Mouse (Mus musculus) T-helper 2 cell (primary cell): ENCODE results near the gene Asic3.

Experiments
- in situ Hi-C: fragments of 300-600 bp; cut with MboI, MseI; formaldehyde crosslinking; loops from one replicate; pipeline ENCODE4 v1.15.1; 2025; ENCODE audit warnings: high pct_unique_total_duplicates

The Asic3 gene

GRCm38 (mm10) chr5:24416222-24416736 lies 3.1 kb downstream of the Asic3 start:
- in situ Hi-C loops: no loop called here

GRCm38 (mm10) chr5:24417587-24417986 lies 4.4 kb downstream of the Asic3 start:
- in situ Hi-C loops: no loop called here

GRCm38 (mm10) chr5:24420381-24420780 lies 7.2 kb downstream of the Asic3 start:
- in situ Hi-C loops: no loop called here

GRCm38 (mm10) chr5:24423129-24424003 lies 10.2 kb downstream of the Asic3 start, which contains the start of the genes Cdk5 and Slc4a2:
Gene Cdk5, minus strand, starts transcription at chr5:24423530.
Gene Slc4a2, plus strand, starts transcription at chr5:24423837.
- in situ Hi-C loops: no loop called here

- in situ Hi-C loops: no loop called here
These were observed 11.0 kb downstream of the Asic3 start for GRCm38 (mm10) chr5:24424004-24424781.

GRCm38 (mm10) chr5:24424861-24425411 lies 11.7 kb downstream of the Asic3 start:
- in situ Hi-C loops: no loop called here

- in situ Hi-C loops: no loop called here
These were observed 12.3 kb downstream of the Asic3 start for GRCm38 (mm10) chr5:24425421-24426036.

- in situ Hi-C loops: no loop called here
These were observed 12.8 kb downstream of the Asic3 start for GRCm38 (mm10) chr5:24426037-24426432.

- in situ Hi-C loops: no loop called here
These were observed 13.5 kb downstream of the Asic3 start for GRCm38 (mm10) chr5:24426556-24427284.

- in situ Hi-C loops: no loop called here
These were observed 14.1 kb downstream of the Asic3 start for GRCm38 (mm10) chr5:24427285-24427633.

GRCm38 (mm10) chr5:24427981-24428402 lies 14.8 kb downstream of the Asic3 start:
- in situ Hi-C loops: no loop called here

- in situ Hi-C loops: no loop called here
These were observed 15.4 kb downstream of the Asic3 start for GRCm38 (mm10) chr5:24428596-24428995.

- in situ Hi-C loops: no loop called here
These were observed 20.8 kb downstream of the Asic3 start for GRCm38 (mm10) chr5:24433993-24434392.

- in situ Hi-C loops: no loop called here
These were observed 28.0 kb downstream of the Asic3 start for GRCm38 (mm10) chr5:24441187-24441586.

GRCm38 (mm10) chr5:24442029-24442428 lies 28.8 kb downstream of the Asic3 start:
- in situ Hi-C loops: no loop called here

- in situ Hi-C loops: no loop called here
These were observed 30.0 kb downstream of the Asic3 start for GRCm38 (mm10) chr5:24443204-24443603.

- in situ Hi-C loops: no loop called here
These were observed 30.7 kb downstream of the Asic3 start for GRCm38 (mm10) chr5:24443927-24444326.

GRCm38 (mm10) chr5:24444746-24445427 lies 31.7 kb downstream of the Asic3 start, which contains the start of gene Fastk:
Gene Fastk, minus strand, starts transcription at chr5:24445287.
- in situ Hi-C loops: no loop called here

GRCm38 (mm10) chr5:24445428-24446080 lies 32.4 kb downstream of the Asic3 start:
- in situ Hi-C loops: no loop called here

GRCm38 (mm10) chr5:24446630-24447029 lies 33.4 kb downstream of the Asic3 start:
- in situ Hi-C loops: no loop called here
